Mouse (Mus musculus): ENCODE results near the gene Tmem115.
"Not testable (repeated sequence)": the region's sequence is repeated elsewhere in the genome, so short reads cannot be mapped to it uniquely, and the experiment has no call there.

The Tmem115 gene

DNA sequence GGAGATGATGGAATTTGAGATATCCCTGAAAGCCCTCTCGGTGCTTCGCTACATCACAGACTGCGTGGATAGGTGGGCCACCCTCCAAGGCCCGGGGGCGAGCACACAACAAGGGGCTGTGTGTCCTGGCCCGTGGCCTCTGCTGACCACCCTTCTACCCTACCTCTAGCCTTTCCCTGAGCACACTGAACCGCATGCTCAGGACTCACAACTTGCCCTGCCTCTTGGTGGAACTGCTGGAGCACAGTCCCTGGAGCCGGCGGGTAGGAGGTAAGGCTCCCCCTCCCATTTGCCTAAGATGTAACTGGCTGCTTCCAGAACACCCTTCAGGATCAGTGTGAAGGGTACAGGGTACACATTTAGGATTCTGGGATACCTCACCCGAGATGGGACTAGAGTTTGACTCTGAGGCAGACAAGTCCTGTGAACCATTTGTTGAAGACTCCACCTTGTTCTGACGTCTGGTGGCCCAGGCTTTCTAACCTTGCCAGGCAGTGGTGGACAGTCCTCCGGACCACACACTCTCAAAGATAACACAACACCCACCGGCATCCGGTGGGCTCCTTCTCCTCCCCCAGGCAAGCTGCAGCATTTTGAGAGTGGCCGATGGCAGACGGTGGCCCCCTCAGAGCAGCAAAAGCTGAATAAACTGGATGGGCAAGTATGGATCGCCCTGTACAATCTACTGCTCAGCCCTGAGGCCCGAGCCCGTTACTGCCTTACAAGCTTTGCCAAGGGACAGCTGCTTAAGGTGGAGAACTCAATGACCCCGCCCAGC is 15.7 kb downstream of the Tmem115 start:
- DNase-seq (ENCODE audit: low read depth in 1 of 2, low spot score in 2 of 2), result no peak

DNA sequence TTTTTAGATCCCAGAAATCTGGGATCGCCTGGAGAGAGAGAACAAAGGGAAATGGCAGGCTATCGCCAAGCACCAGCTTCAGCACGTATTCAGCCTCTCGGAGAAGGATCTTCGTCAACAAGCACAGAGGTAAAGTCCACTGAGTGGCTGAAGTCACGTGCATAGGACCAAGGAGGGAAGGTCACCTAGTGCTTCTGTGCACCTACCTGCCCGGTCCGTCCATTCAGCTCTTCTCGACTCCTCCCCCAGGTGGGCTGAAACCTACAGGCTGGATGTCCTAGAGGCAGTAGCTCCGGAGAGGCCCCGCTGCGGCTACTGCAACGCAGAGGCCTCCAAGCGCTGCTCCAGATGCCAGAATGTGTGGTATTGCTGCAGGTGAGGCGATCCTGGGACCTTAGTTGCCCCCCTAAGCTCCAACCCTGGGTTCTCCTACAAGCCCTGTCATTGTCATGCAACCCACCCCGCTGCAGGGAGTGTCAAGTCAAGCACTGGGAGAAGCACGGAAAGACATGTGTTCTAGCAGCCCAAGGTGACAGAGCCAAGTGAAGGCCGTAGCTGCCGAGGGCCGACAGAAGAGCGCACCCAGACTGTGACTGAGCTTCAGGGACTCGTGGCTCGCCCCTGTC is 16.9 kb downstream of the Tmem115 start:
- no peak for DNase-seq (ENCODE audit: low read depth in 1 of 2, low spot score in 2 of 2)

DNA sequence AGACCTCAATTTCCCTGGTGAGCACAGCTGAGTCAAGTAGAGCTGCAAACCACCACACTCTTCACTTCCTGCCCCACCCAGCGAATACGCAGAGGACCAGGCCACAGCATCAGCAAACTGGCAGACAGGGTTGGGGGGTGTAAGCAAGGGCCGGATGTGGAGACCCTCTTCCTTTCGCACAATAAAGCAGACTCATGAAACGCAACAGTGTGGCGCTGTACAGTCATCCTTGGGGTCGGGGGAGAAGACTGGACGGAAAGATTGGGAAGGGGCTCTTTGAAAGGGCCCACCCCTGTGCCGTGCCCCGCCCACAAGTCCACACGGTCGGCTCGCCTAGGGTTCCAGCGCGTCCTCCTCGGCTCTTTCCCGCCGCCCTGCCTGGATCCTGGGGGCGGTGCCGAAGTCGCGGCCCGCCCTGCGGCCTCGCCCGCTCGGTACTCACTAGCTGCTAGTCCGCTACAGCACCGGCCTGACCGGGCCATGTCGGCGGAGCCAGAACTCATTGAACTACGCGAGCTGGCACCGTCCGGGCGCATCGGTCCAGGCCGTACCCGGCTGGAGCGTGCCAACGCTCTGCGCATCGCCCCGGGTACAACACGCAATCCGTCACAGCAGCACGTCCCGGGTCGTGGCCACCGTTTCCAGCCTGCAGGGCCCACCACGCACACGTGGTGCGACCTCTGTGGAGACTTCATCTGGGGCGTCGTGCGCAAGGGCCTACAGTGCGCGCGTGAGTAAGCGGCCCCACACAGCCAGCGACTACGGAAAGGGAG is 17.6 kb downstream of the Tmem115 start, which contains the start of gene Rassf1:
Gene Rassf1, plus strand, starts transcription at position 439 of the 773 bp plus-strand sequence.
- no peak for DNase-seq (ENCODE audit: low read depth in 1 of 2, low spot score in 2 of 2)

DNA sequence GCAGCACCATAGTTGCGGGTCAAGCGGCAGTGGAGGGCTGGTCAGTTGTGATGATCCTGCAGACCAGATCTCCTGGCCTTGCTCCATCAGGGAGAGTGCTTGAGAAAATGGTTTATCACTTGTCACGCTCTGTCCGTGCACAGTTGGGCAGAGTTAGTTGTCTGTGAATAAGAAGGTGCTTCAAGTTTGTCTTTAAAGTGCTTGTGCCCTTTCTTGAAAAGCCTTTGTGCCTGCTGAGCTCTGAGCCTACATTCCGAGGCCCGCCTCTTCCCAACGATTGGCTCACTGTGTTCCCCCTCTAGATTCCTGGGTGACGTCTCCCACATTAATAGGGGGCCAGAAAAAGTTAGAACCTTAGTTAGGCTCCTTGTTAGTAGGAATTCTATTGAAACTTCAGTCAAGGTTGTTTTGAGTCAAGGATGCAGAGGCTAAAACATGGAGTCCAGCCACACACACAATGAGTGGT is 18.2 kb downstream of the Tmem115 start:
- DNase-seq (ENCODE audit: low read depth in 1 of 2, low spot score in 2 of 2), result no peak

DNA sequence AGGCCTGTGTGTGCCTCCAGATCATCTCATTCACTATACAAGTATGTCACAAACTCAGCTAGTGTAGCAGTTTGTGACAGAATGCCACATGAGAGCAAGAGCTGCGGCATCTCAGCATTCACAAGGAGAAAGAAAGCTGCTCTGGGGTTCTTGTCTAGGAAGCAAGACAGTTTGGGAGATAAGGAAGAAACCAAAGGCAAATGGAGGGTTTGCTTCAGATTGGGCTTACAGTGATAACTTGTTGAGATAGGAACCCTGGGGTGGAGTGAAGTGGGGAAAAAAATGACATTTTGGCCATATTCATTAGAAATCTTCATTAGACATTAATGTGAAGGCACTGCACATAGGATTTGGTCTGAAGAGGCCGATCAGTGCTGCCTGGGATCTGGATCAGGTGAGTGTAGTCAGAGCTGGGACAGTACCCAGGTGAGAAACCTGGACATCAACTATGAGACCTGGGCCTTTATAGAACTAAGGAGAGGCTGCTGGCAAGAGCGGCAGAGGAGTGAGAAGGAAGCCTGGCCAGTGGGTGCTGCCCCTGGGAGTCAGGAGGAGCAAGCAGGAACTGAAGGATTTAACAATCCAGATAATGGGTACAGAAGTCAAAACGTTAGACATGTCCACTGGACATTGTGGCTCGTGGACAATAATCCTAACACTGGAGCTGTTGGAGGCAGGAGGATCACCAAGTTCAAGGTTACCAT is 19.1 kb downstream of the Tmem115 start:
- DNase-seq (ENCODE audit: low read depth in 1 of 2, low spot score in 2 of 2), result no peak

DNA sequence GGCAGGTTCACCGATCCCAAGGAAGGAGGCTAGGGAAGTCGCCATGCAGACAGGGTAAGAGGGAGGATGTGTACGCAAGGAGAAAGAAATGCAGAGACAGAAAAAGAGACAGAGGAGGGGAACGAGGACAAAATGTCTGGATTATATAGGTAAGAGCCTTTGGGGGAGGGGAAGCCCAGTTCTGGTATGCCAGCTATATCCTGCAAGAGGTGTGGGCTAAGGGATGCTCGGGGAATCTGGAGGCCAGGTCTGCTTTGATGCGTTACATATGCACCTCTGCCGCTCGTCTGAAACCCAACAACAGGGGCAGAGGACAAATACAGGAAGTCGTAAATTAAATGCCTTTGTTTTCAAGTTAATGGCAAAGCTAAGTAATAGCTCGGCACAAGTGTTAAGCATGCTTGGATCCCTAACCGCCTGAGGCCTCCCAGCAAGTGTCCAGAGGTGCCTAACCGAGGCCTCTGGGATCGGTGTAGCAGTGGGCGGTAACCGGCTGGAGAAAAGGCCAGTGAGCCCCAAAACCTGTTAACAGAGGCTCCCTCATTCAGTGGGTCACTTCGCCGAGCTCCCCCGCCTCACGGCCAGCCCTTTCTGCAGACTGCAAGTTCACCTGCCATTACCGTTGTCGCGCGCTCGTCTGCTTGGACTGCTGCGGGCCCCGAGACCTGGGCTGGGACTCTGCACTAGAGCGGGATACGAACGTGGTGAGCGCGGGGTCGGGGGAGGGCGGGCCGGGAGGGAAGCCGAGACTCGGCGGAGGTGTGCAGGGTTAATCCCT is 20.0 kb downstream of the Tmem115 start:
- DNase-seq (ENCODE audit: low read depth in 1 of 2, low spot score in 2 of 2), result no peak

DNA sequence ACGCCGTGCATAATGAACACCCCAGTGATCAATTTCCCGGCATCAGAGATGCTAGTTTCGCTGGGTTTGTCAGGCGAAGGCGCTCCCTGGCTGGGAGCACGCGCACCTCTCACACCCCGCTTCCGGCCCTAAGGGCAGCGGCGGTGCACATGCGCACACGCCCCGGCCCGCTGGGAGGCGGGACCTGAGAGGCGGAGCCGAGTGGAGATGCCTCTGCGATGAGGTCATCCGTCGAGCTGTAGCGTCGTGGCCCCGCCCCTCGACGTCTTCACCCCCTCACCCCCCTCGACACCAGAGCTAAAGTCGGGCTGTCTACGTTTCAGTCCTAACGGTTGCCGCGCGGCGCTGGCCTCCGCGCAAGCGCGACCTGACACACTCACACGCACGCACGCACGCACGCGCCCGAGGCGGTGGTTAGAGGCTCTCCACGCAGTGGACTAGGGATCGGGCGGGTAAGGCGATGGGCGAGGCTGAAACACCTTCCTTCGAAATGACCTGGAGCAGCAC is 20.6 kb downstream of the Tmem115 start:
- DNase-seq (ENCODE audit: low read depth in 1 of 2, low spot score in 2 of 2), result peak; percentile 86 to 89

DNA sequence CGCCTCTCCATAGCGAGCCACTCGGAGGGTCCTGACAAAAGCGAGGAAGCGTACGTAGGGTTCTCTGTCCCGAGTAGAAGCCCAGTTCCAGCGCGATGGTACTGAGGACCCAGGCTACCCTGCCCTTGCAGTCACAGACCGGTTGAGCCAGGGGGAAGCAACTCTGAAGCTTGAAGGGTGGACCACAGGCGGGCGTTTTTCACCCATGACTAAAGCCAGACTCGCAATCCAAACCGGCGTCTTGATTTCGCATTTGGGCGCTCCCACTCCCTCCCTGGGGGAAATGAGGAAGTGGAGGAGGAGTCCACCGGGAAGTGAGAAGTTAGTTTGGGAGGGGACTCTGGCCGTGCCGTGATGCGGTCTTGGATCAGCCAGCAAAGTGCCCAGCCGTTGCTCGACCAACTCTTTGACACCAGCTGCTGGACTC is 21.3 kb downstream of the Tmem115 start:
- DNase-seq (ENCODE audit: low read depth in 1 of 2, low spot score in 2 of 2), result peak; percentile 75 to 76

DNA sequence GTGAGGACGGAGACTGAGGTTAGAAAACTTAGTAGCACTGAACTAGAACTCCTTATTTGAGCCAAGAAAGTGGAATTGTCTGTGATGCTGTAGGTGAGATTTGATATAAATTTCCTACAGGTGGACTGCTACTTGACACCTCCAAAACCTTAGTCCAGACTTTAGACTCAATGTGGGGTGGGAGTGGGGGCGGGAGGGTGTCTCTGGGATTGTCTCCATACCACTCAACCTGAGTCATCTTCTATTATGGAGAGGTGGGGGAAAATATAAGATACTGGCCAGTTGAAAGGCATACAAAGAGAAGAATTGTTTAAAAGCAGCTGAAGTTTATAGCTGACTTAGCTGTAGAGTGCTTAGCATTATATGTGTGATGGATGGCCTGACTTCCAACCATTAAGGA is 22.0 kb downstream of the Tmem115 start:
- DNase-seq (ENCODE audit: low read depth in 1 of 2, low spot score in 2 of 2), result no peak

DNA sequence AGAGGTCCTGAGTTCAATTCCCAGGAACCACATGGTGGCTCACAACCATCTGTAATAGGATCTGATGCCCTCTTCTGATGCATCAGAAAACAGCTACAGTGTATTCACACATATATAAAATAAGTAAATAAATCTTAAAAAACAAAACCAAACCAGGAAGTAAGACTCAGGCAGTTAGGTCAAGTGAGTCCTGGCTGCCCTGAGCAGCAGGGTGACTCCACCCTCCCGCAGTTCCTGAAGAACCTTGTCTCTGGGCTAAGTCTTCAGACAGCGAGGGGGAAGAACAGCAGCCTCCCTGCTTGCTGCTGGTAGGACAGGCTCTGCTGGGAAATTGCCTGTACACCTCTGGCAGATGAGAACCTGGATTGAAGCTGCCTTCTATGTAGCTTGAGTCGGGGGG is 22.6 kb downstream of the Tmem115 start:
- no peak for DNase-seq (ENCODE audit: low read depth in 1 of 2, low spot score in 2 of 2)

DNA sequence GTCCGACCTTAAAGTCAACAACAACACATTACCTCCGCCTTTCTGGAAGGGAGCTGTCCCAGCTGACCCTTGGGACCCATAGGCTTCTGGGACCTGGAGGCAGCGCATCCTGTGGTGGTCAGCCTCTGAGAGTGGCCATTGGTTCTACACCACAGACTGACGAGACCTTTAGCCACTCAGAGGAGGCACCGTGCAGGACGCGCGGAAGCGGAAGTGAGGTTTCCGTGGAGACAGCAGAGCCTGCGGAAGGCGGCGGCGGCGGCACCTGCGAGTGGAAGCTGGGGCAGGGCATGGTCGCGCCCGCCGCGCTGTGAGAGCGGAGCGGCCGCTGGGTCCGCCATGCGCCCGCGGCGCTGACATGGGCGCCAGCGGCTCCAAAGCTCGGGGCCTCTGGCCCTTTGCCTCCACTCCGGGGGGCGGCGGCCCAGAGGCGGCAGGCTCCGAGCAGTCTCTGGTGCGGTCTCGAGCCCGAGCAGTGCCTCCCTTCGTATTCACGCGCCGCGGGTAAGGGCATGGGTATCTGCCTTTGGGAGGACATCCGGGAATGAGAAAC is 29.4 kb downstream of the Tmem115 start, which contains the start of gene Tusc2:
Gene Tusc2, plus strand, starts transcription at position 227 of the 553 bp plus-strand sequence.
- DNase-seq (ENCODE audit: low read depth in 1 of 2, low spot score in 2 of 2), result peak; percentile 81 to 85

DNA sequence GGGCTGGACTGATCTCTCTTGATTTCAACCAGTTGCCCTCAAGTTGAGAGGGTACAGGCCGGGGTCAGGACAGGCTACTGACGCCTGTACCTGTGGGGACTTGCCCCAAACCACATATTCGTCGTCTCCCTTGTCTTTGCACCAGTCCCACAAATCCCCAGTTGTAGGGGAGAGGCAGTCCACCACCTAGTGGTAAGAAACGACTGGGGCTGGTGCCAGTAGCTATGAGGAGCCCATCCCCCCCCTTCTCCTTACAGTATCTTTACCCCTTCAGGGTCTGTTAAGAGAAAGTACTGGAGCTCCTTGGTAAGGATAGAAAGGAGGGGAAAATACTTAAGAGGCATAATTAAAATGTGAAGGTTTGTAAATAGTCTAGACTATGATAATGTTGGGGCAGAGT is 31.8 kb downstream of the Tmem115 start:
- DNase-seq (ENCODE audit: low read depth in 1 of 2, low spot score in 2 of 2), result not testable (repeated sequence)

DNA sequence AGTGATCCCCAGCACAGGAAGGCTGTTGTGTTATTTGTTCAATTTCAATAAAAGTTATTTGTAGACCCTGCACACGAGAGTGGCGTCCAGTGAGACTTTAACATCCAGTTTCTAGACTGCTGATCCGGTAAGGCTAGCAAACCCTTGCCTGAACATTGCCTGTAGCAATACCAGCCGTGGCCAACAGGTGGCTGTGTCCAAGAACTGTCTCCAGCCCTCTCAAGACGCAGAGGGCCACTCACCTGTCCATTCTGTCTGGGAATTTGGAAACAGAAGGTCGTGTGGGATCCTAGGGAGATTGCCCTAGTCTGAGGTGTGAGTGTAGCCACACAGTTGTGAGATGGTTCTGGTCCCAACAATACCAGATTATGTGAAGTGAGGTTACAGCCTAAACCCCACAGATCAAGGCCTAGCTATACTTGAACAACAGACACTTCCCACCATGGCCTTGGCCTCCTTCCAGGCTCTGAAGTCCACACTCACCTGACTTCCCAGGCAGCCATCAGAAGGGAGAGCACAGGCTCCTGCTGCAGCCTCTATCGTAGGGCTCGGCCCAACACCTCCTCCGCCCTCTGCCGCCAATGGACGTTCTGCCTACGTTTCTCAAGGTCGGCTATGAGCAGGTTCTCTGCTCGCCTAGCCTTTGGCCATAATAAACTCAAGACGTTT is 32.4 kb downstream of the Tmem115 start:
- peak in 1 of 2 experiments; percentile 61 for DNase-seq (ENCODE audit: low read depth in 1 of 2, low spot score in 2 of 2)

DNA sequence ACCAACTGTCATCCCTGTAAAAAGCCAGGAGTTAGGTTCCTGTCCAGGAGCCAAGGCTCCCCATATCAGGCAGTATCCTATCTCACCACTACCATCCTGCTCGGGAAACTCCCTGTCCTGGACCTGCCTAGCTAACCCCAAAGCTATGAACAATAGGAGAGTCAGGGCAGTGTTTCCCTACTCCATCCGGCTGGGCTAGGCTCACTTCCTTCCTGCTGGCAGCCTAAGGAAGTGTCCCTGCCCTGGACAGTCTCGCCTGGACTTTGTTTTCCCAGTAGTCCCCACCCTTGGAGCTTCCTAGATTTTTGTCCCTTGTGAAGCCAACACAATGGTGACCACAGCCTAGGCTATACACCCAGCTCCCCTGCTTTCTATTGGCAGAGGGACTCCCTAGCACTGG is 33.1 kb downstream of the Tmem115 start:
- no peak for DNase-seq (ENCODE audit: low read depth in 1 of 2, low spot score in 2 of 2)

DNA sequence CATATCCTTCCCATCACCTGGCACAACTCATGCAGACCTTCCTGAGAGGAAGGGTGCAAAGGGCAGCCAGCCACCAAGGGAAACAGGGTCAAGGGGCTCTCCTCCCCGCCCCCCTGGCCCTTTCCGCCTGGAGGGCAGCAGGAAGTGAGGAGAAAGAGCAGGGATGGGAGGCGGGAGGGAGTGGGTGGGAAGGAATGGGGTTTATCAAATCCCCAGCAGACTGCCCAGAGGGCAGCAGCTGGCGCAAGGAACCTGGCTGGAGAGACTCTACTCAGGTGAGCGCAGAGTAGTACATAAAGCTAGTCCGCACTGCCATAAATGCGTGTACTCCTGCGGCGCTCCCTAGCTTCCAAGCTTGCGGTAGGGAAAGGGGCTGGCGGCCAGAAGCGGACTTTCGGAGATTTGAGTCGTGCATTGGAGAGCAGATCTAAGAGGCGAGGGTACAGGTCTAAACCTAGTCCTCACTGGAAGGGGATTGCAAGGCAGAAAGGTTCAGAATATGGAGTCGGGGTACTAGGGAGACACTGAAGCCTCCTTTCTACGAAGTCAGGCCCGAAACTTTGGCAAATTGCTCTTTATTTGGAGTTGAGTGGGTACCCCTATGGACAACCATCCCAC is 34.1 kb downstream of the Tmem115 start, which contains the start of gene Hyal2:
Gene Hyal2, plus strand, starts transcription at position 244 of the 618 bp plus-strand sequence.
- DNase-seq (ENCODE audit: low read depth in 1 of 2, low spot score in 2 of 2), result no peak

DNA sequence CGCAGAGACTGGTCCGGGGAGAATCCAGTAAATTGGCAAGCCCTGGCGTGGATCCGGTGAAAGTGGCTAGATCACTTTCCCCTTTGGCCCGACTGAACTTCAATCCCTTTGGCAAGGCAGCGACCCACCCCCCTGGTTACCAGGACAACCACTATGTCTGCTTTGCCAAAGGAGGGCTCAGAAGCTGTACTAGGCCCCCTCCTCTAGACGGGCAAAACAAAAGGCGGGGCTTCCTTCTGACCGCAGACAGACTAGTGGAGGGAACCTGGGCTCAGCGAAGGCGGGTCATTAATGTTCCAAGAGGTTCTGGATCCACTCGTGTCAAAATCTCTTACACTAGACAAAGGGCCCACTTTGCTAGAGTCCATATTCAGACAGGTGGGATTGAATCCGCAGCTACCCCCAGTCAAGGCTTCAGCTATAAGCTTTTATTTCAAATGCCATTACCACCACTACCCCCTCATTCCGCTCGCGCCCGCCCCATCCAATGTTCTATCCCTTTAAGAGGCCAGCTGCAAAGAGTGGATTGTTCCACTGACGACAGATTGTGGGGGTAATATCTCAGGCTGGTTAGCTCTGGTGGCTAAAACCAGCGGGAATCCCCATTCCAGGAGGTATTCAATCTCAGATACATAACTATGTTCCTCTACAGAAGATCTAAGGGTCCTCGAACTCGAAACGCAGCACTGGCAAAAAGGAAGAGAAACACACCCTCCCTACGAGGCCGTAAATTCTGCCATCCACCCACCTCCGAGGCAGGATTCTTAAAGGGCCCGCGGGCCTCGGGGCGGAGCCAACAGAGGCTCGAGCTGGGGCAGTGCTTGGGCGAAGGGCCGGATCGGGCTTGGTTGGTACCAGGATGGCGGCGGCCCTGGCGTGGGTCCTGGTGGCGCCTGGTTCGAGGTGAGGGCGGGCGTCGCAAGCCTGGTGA is 34.9 kb downstream of the Tmem115 start:
- DNase-seq (ENCODE audit: low read depth in 1 of 2, low spot score in 2 of 2), result peak in 1 of 2 experiments; percentile 64

DNA sequence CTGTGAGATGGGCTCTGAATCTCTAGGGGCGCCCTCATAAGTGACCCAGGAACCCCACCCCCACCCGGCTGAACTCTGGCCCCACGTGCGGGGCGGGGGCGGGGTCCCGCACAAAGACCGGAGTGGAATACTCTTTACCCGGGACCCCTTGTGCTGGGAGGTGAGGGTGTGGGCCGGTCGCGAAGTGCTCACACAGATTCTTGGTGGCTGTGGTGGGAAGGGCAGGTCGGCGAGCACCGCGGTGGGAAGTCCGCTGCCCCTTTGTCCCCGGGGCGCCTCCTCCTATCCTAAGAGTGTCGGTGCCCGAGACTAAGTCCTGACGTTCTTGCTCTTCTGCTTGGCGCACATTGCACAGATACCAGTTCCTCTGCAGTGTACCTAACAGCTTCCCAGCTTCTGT is 35.5 kb downstream of the Tmem115 start:
- DNase-seq (ENCODE audit: low read depth in 1 of 2, low spot score in 2 of 2), result no peak

DNA sequence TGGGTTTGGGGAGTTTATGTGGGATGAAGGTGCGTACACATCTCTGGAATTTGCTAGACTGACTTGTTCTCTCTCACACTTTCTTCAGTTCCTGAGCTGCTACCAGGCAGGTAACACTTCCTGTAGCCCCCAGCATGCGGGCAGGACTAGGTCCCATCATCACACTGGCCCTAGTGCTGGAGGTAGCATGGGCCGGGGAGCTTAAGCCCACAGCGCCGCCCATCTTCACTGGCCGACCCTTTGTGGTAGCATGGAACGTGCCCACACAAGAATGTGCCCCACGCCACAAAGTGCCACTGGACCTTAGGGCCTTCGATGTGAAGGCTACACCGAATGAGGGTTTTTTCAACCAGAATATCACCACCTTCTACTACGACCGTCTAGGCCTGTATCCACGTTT is 36.3 kb downstream of the Tmem115 start:
- no peak for DNase-seq (ENCODE audit: low read depth in 1 of 2, low spot score in 2 of 2)

Measured in monocyte, adult 2 months (primary cell).